Mouse (Mus musculus): ENCODE measurements around the gene Tes. TPM values are rescaled to one million over a fixed set of nuclear protein-coding genes. Genes with fewer than 3 reads are reported as not detected.
"Not testable (repeated sequence)": the region's sequence is repeated elsewhere in the genome, so short reads cannot be mapped to it uniquely, and the experiment has no call there.

Gene Tes
- polyA plus RNA-seq (2012; rRNA removed), result 104 and 117 TPM in 2 replicates

- DNase-seq (ENCODE audit: low spot score), result peak; percentile 79
Observed at GRCm38 (mm10) chr6:17064936-17065790, at the start of gene Tes. Tes (plus strand) TSS chr6:17065149.

GRCm38 (mm10) chr6:17025886-17026285 lies 39.1 kb upstream of the Tes start:
- no peak for DNase-seq (ENCODE audit: low spot score)

- no peak for DNase-seq (ENCODE audit: low spot score)
Observed at GRCm38 (mm10) chr6:17027572-17027971, 37.4 kb upstream of the Tes start.

GRCm38 (mm10) chr6:17028809-17029208 lies 36.1 kb upstream of the Tes start:
- no peak for DNase-seq (ENCODE audit: low spot score)

GRCm38 (mm10) chr6:17032231-17032728 lies 32.7 kb upstream of the Tes start:
- DNase-seq (ENCODE audit: low spot score), result no peak

- no peak for DNase-seq (ENCODE audit: low spot score)
Observed at GRCm38 (mm10) chr6:17034095-17034494, 30.9 kb upstream of the Tes start.

- DNase-seq (ENCODE audit: low spot score), result no peak
Observed at GRCm38 (mm10) chr6:17035228-17035627, 29.7 kb upstream of the Tes start.

- no peak for DNase-seq (ENCODE audit: low spot score)
Observed at GRCm38 (mm10) chr6:17051432-17052025, 13.4 kb upstream of the Tes start.

- DNase-seq (ENCODE audit: low spot score), result no peak
Observed at GRCm38 (mm10) chr6:17053028-17053660, 11.8 kb upstream of the Tes start.

- no peak for DNase-seq (ENCODE audit: low spot score)
Observed at GRCm38 (mm10) chr6:17054781-17055180, 10.2 kb upstream of the Tes start.

GRCm38 (mm10) chr6:17055659-17056058 lies 9.3 kb upstream of the Tes start:
- DNase-seq (ENCODE audit: low spot score), result no peak

- DNase-seq (ENCODE audit: low spot score), result no peak
Observed at GRCm38 (mm10) chr6:17059501-17059900, 5.4 kb upstream of the Tes start.

GRCm38 (mm10) chr6:17060154-17060553 lies 4.8 kb upstream of the Tes start:
- no peak for DNase-seq (ENCODE audit: low spot score)

- DNase-seq (ENCODE audit: low spot score), result not testable (repeated sequence)
Observed at GRCm38 (mm10) chr6:17061826-17062225, 3.1 kb upstream of the Tes start.

GRCm38 (mm10) chr6:17062366-17062765 lies 2.6 kb upstream of the Tes start:
- no peak for DNase-seq (ENCODE audit: low spot score)

- DNase-seq (ENCODE audit: low spot score), result no peak
Observed at GRCm38 (mm10) chr6:17065791-17066169, 831 bp downstream of the Tes start.

GRCm38 (mm10) chr6:17066211-17066940 lies 1.4 kb downstream of the Tes start:
- DNase-seq (ENCODE audit: low spot score), result no peak

- DNase-seq (ENCODE audit: low spot score), result no peak
Observed at GRCm38 (mm10) chr6:17071899-17072298, 7.0 kb downstream of the Tes start.

GRCm38 (mm10) chr6:17072338-17072737 lies 7.4 kb downstream of the Tes start:
- DNase-seq (ENCODE audit: low spot score), result no peak

GRCm38 (mm10) chr6:17072763-17073484 lies 8.0 kb downstream of the Tes start:
- DNase-seq (ENCODE audit: low spot score), result no peak

- DNase-seq (ENCODE audit: low spot score), result no peak
Observed at GRCm38 (mm10) chr6:17077270-17077669, 12.3 kb downstream of the Tes start.

Data from urinary bladder, adult 2 months (tissue).